Mouse (Mus musculus): ENCODE measurements around the gene Camp. TPM values are rescaled to one million over a fixed set of nuclear protein-coding genes. Genes with fewer than 3 reads are reported as not detected.

The Camp gene
- polyA plus RNA-seq (2011; ENCODE audit: insufficient read depth, insufficient read length, low replicate concordance, missing spikeins) = 1,948 and 4,579 TPM in 2 replicates

DNA sequence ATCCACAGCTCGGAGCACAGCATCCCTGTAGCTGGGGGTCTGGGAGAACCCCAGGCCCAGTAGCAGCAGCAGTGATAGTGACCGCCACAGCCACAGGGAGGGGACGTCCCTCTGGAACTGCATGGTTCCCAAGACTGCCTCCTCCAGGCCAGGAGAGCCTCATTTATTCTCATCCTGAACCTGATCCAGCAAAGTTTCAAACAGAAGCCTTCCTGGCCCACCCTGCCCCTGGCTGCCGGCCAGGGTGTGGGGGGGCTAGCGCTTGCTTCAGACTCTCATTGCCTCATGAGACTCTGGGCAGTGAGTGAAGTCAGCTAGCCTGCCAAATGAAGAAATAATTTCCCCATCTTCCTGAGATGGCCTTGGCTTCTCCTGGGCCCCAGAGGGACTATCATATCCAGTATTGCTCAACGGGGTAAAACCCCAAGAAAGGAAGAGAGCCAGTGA, at the start of gene Camp:
Camp (minus strand) TSS at position 306 of the 447 bp plus-strand sequence.
- H3K27ac ChIP-seq (ENCODE audit: control insufficient read depth, insufficient read depth, low read depth, low read length, poor library complexity) = peak within 1 kb of the TSS; percentile 78
- peak within 1 kb of the TSS; percentile 63 for H3K4me3 ChIP-seq (replicated peaks; ENCODE audit: control insufficient read depth, low read depth, low read length)
- TF ChIP-seq CTCF (IDR thresholded peaks at IDR 0.05; ENCODE audit: control insufficient read depth, insufficient read depth, low read length) (no peak), POLR2A (IDR thresholded peaks at IDR 0.05; ENCODE audit: borderline replicate concordance, control insufficient read depth, low read depth, low read length) (peak; percentile 78; the same call in 1 of the 2 replicates)
- 43% methylated on average over 6 of the region's 6 CpGs for WGBS
- peaks cover 2% of the 10 kb centered on the region; the same call in 1 of the 2 replicates for H3K4me1 ChIP-seq (ENCODE audit: control insufficient read depth, insufficient read depth, low read length)

DNA sequence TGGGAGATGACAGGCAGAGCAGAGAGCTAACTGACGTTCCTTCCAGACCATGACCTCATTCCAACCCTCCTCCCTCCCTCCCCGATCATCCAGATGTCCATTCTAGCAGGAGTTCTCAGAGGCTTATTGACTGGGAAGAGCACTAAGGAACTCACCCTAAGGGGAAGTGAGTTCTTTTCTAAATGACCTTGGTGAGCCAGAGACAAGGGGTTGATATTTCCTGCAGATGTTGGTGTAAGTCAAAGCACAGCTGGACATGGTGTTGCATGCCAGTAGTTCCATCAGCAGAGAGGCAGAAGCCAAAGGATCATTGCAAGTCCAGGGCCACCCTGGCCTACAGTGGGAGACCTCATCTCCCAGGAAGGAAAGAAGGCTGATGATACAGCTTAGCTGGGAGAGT, 48.6 kb upstream of the Camp start:
- TF ChIP-seq POLR2A (IDR thresholded peaks at IDR 0.05; ENCODE audit: borderline replicate concordance, control insufficient read depth, low read depth, low read length) (no peak), CTCF (IDR thresholded peaks at IDR 0.05; ENCODE audit: control insufficient read depth, insufficient read depth, low read length) (no peak)
- no peak overlapping the region for H3K4me3 ChIP-seq (replicated peaks; ENCODE audit: control insufficient read depth, low read depth, low read length)
- H3K4me1 ChIP-seq (ENCODE audit: control insufficient read depth, insufficient read depth, low read length) = no peaks in the 10 kb centered on the region
- no peak overlapping the region for H3K27ac ChIP-seq (ENCODE audit: control insufficient read depth, insufficient read depth, low read depth, low read length, poor library complexity)
- WGBS = 67% methylated on average over 2 of the region's 2 CpGs

DNA sequence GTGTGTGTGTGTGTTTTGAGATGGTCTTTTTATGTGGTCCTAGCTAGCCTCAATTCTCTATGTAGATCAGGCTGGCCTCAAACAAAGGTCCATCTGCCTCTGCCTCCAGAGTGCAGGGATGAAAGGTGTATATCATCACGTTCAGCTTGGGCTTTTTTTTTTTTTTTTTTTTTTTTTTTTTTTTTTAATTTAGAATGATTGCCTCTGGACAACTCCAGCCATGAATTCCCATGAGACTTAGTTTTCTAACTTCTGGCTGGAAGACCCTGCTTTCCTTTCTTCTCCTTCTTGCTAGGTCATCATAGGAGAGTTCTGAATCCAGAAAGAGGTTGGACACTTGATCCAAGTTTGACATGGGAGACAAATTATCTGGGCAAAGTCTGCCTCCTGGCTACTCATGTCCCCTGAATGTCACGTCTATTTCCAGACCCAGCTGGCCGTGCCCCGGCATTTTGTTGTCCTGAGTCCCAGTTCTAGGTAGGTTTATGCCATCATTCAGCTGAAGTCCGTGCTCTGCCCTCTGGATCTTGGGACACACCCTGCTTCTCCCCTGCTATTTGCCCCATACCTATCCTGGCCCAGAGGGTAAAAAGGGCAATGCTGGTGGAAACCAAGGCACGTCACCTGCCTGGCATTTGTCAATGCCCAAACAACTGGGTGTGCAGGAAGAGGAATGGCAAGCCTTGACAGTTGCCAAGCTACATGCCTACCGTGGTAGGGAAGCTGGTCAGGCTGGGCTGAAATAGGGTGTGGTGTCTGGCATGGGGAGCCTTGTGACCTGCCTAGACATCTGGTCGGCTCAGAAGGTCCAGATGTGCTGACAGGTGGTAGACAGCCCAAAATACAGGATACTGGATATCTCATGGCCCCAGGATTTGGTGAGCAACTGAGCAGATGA, 47.1 kb upstream of the Camp start:
- Histone ChIP-seq H3K4me3 (replicated peaks; ENCODE audit: control insufficient read depth, low read depth, low read length) (no peak overlapping the region), H3K27ac (ENCODE audit: control insufficient read depth, insufficient read depth, low read depth, low read length, poor library complexity) (no peak overlapping the region), H3K4me1 (ENCODE audit: control insufficient read depth, insufficient read depth, low read length) (no peaks in the 10 kb centered on the region)
- WGBS = 82% methylated on average over 8 of the region's 8 CpGs
- no peak for TF ChIP-seq POLR2A (IDR thresholded peaks at IDR 0.05; ENCODE audit: borderline replicate concordance, control insufficient read depth, low read depth, low read length)
- no peak for TF ChIP-seq CTCF (IDR thresholded peaks at IDR 0.05; ENCODE audit: control insufficient read depth, insufficient read depth, low read length)

DNA sequence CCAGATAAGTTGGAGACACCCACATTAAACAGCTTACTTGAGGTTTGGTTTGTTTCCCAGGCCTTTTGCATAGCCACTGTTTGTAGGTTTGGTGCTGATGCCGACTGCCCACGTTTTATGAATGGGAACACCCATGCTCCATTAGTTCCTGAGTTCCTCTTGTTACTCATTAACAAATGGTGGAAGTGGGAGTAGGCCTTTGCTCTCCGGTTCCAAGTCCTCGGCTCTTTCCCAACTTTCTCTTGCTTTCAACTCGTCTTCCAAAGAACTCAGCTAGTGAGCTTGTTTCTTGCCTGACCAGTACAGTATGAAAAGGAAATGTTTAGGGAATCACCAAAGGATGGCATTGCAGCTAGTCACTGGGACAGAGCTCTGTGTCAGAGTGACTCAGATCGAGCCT, 46.2 kb upstream of the Camp start:
- 74% methylated on average over 6 of the region's 6 CpGs for WGBS
- no peak overlapping the region for H3K4me3 ChIP-seq (replicated peaks; ENCODE audit: control insufficient read depth, low read depth, low read length)
- TF ChIP-seq POLR2A (IDR thresholded peaks at IDR 0.05; ENCODE audit: borderline replicate concordance, control insufficient read depth, low read depth, low read length) = no peak
- TF ChIP-seq CTCF (IDR thresholded peaks at IDR 0.05; ENCODE audit: control insufficient read depth, insufficient read depth, low read length) = no peak
- H3K4me1 ChIP-seq (ENCODE audit: control insufficient read depth, insufficient read depth, low read length) = no peaks in the 10 kb centered on the region
- H3K27ac ChIP-seq (ENCODE audit: control insufficient read depth, insufficient read depth, low read depth, low read length, poor library complexity) = no peak overlapping the region

DNA sequence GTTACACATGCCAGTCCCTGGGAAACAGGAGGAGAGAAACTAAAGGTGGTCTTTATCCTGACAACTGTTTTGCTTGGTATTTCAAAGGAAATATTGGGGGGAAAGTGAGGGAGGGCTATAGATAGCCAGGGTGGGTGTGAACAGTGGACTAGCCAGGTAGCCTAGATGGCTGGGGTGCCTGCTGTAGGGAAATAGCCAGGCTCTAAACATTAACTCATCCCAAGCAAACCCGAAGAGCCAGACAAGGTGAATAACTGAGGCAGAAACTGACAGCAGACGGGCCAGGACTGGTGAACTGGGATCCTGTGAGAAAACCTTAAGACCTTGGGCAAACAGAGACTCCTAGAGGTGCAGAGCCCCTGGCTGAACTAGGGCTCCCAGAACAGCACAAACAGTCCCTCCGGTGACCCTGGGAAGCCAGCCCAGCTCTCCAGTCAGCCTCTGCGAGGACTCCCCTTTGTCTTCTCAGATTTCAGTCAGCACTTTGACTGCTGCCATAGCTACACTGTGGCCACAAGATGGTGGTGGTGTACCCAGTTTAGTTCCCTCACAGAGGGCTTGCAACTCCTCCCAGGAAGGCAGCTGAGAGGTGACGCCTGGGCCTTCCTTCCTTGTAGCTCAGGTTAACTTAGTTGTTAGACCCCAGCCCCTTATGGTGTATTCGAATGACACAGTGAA, 45.1 kb upstream of the Camp start:
- Histone ChIP-seq H3K4me1 (ENCODE audit: control insufficient read depth, insufficient read depth, low read length) (no peaks in the 10 kb centered on the region), H3K4me3 (replicated peaks; ENCODE audit: control insufficient read depth, low read depth, low read length) (no peak overlapping the region), H3K27ac (ENCODE audit: control insufficient read depth, insufficient read depth, low read depth, low read length, poor library complexity) (no peak overlapping the region)
- no peak for TF ChIP-seq POLR2A (IDR thresholded peaks at IDR 0.05; ENCODE audit: borderline replicate concordance, control insufficient read depth, low read depth, low read length)
- TF ChIP-seq CTCF (IDR thresholded peaks at IDR 0.05; ENCODE audit: control insufficient read depth, insufficient read depth, low read length) = peak; percentile 81
- 38% methylated on average over 6 of the region's 6 CpGs for WGBS

DNA sequence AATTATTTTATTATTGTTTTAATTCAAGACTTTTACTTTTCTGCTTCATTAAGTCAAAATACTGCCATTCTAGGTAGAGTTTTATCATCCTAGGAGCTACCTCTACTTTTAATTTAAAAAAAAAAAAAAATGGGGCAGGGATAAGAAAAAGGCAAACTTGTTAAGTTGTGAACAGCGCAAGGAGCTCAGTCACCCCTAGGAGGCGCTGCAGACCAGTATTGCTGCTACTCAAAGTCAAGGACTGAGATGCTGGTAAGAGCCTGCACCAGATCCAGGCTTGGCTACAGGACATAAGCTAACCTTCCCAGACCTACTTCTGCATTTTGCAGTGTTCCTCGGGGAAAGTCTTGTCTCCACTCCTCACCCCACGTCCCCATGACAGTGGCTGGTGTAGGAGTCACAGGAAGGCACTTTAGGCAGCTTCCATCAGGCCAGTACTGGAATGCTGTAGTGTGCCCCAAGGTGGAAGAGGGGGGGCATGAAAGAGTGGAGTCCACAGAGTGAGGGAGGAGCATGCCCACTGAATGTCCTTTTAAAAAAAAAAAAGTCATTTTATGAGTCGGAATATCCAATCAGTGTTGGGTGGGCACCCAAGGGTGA, 43.3 kb upstream of the Camp start:
- WGBS = 59% methylated on average over 5 of the region's 5 CpGs
- Histone ChIP-seq H3K4me3 (replicated peaks; ENCODE audit: control insufficient read depth, low read depth, low read length) (no peak overlapping the region), H3K4me1 (ENCODE audit: control insufficient read depth, insufficient read depth, low read length) (no peaks in the 10 kb centered on the region), H3K27ac (ENCODE audit: control insufficient read depth, insufficient read depth, low read depth, low read length, poor library complexity) (no peak overlapping the region)
- TF ChIP-seq POLR2A (IDR thresholded peaks at IDR 0.05; ENCODE audit: borderline replicate concordance, control insufficient read depth, low read depth, low read length) (no peak), CTCF (IDR thresholded peaks at IDR 0.05; ENCODE audit: control insufficient read depth, insufficient read depth, low read length) (peak; percentile 85)

DNA sequence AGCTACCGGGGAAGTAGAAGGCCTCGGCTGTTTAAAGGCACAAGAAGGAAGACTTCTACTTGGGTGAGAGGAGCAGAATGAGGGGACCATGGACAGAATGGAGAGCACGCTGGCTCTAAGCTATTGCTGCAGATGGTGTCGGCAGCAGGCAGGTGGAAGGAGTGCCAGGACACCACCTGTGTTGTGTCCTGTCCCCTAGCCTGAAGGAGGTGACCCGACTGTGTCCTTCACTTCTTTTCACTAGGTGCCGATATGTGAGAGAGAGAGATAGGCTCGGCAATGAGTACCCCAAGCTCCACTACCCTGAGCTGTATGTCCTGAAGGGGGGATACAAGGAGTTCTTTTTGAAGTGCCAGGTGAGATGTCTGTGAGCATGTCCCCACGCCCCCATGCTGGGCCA, 42.1 kb upstream of the Camp start:
- H3K27ac ChIP-seq (ENCODE audit: control insufficient read depth, insufficient read depth, low read depth, low read length, poor library complexity) = no peak overlapping the region
- H3K4me3 ChIP-seq (replicated peaks; ENCODE audit: control insufficient read depth, low read depth, low read length) = no peak overlapping the region
- TF ChIP-seq POLR2A (IDR thresholded peaks at IDR 0.05; ENCODE audit: borderline replicate concordance, control insufficient read depth, low read depth, low read length) = no peak
- no peak for TF ChIP-seq CTCF (IDR thresholded peaks at IDR 0.05; ENCODE audit: control insufficient read depth, insufficient read depth, low read length)
- WGBS = 92% methylated on average over 8 of the region's 8 CpGs
- no peaks in the 10 kb centered on the region for H3K4me1 ChIP-seq (ENCODE audit: control insufficient read depth, insufficient read depth, low read length)

DNA sequence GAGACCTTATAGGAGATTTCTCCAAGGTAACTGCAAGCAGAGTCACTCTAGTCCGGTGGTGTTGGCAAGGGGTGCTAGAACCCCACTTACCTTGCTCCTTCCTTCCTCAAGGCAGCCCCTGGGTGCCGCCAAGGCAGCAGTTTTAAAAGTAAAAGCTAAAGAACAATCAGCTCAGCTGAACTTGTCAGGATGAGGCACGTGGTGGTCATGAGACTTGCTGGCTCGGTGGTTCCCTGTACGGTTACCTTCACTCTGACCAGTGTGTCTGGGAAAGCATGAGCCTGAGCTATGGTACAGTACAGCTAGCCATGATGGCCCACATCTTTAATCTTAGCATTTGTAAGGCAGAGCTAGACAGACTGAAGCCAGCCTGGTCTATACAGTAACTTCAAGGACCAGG, 37.9 kb upstream of the Camp start:
- Histone ChIP-seq H3K4me3 (replicated peaks; ENCODE audit: control insufficient read depth, low read depth, low read length) (no peak overlapping the region), H3K27ac (ENCODE audit: control insufficient read depth, insufficient read depth, low read depth, low read length, poor library complexity) (no peak overlapping the region), H3K4me1 (ENCODE audit: control insufficient read depth, insufficient read depth, low read length) (no peaks in the 10 kb centered on the region)
- 85% methylated on average over 5 of the region's 5 CpGs for WGBS
- TF ChIP-seq CTCF (IDR thresholded peaks at IDR 0.05; ENCODE audit: control insufficient read depth, insufficient read depth, low read length) = no peak
- TF ChIP-seq POLR2A (IDR thresholded peaks at IDR 0.05; ENCODE audit: borderline replicate concordance, control insufficient read depth, low read depth, low read length) = no peak

All from bone marrow, adult 2 months (tissue).